Mouse (Mus musculus): ENCODE measurements at regions not wholly inside any gene's neighbourhood (a gene's known extent, or its start where the extent isn't known, plus 50 kb on each side); places are given as distances from the start of the nearest gene placed in this dataset.

DNA sequence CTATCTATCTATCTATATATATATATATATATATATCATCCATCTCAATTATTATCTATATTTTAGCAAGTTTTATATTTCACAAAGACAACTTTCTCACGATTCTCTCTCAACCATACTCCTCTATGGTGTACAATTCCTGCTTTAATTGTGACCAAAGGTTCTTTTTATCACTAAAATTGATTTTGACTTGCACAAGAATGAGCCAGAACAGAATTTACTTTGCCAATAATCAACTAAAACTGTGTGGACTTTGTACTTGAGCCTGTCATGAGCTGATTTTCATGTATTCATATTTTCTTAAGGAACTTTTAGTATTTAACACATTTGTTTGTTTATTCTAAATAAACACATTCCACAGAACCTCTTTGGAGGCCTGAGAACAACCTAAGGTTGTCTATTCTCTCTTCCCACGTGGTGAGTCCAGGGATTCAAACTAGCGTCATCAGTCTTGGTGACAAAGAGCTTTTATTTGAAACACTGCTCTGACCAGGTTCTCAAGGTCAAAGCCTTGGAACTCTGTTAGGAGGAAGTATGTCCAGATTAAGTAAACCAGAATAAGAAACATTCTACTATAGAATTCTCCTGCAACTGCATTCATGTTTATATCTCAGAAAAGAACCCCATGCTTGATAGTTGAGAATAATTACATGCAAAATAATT is 207.7 kb downstream of the Gm11146 start:
- no peak for DNase-seq

DNA sequence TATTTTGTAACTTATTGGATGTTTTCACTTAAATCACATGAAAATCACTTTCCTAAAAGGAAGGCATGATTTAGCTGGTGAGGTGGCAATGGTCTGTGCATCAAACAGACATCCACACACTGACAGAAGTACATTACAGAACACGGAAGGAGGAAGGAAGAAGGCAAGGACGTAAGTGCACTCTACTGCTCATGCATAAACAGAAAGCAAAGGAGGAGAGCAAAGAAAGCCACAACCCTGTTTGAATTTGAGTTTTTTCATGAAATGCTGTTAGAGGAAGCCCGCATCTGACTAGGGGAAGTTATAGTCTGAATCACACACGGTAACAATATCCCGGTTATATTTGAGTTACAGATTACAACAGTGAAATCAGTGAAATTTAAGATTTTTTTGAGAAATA is 208.4 kb downstream of the Gm11146 start:
- no peak for DNase-seq

DNA sequence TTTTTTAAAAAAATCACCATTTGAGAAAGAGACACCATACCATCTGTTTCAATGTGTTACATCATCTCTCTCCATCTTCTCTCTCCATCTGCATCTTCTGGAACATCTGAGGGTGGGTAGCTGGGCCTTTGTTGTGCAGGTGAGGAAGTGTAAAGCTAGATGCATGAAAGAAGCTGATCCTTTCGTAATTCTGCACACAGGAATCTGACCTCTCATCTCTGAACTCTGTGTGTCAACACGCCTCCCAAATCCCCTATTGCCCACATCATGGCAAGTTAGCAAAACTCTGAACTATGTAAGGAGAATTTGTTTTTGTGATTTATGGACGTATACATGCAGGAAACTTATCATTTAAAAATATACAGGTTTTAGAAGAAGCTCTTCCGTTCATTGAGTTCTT is 209.7 kb downstream of the Gm11146 start:
- DNase-seq: no peak

DNA sequence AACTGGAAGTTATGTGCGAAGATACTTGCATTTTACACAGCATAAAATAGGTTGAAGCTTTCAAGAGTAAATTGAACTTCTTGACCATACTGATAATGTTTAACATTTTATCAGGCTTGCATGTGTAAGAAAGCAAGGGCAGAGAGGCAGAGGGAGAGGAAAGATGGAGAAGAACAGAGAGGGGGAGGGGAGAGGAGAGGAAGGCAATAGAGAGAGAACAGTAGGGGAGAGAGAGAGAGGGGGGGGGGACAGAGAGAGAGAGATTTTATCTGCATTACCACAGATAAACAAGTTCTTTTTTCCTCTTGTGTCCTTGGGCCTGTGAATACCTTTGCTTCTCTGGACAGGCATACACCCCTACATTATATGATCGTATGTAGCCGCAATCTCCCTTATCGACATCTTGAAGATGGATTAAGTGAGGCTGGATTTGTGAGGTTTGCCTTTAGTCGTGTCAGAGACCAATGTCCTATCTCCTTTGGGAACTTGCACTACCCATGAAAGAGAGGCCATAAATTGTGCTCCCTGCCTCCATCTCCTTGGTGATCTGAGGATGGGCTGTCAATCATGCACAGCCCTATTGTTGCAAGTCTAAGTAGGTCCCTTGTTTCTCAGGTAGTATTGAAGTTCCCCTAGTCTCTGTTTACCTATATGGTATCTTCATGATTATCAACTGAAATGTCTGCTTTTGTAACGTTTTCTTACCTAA is 217.7 kb downstream of the Gm11146 start:
- no peak for DNase-seq

DNA sequence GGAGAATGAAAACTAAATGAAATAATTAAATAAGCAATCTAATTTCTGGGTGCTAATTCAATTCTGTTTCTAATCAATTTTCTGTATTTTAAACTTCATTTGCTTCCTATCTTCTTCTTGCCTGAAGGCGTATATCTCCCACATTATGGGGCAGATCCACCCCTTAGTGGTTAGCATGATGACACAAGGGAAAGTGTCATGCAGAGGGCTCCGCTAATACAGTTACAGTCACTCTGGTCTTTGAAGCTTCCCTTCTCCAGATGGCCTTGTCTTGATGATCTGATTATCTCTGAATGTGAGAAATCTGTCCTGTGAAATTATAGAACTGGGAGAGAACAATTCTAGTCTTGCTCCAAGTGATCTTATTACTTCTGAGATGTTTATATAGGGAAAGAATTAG is 219.1 kb downstream of the Gm11146 start:
- DNase-seq: no peak

DNA sequence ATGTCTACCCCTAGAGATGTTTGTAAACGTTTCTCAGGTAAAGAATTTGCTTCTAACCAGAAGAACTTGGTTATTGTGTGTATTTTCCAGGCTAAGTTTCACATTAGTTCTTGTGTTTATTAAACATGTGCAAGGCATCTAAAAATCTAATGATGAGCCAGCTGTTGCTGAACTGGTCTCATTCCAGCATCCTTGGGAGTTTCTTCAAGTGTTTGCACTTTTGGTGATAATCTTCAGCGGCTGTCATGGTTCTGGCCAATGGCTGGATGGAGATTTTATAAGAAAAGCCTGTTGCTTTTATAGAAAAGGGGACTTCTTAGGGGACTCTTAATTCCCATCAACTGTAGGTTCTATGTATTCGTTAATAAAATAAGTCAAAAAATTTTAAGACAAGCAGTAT is 229.1 kb downstream of the Gm11146 start:
- no peak for DNase-seq

DNA sequence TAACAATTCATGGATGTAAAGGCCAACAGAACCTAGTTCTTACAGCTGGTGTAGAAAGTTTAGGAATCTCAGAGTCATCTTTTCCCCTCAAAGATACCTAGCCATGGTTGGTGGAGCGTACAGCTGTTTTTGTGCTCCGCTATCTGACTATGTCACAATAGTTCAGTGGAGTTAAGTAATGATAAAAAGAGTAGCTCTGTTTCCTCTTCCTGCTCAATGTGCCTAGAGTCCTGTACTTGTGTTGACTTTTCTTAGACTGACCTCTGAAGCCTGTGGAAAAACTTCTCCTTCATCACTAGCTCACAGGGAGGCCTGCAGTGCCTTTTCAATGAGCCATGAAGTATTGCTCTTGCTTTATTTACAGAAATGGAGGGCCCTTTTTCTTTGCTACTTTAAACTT is 232.1 kb downstream of the Gm11146 start:
- DNase-seq: no peak

DNA sequence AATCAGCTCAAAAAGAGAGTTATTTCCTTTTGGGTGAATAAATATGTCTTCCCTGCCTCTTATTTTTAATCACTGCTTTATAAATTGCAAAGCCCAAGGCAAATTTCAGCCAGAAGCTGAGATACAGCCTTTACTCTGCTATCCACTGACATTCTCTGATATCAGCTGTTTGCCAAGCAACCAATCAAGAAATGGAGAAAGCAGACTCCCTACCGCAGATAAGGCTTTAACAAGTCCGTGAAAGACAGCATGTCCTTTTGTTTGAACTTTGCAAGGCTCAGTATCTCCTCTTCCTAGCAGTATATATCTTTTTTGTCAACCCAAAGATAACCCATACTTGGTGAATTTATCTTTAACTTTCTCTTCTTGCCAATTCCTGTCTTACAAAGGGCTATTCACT is 236.6 kb downstream of the Gm11146 start:
- DNase-seq: no peak

DNA sequence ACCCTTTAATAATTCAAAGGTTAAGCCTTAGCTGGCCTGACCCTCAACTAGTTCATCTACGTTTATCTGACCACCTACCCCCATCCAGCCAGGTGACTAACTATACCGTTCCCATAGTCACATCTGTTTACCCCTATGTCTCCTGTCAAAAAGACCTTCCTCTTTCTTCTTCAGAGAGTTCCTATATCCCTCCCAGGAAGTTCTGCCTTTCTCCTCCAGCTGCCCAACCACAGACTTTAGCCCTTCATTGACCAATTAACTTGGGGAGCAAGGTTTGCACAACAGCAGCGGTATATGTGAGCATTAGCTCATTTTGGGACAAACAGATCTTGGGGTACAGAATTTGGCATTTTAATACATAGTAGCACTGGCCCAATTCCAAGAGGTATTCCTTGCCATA is 237.5 kb downstream of the Gm11146 start:
- DNase-seq: no peak

DNA sequence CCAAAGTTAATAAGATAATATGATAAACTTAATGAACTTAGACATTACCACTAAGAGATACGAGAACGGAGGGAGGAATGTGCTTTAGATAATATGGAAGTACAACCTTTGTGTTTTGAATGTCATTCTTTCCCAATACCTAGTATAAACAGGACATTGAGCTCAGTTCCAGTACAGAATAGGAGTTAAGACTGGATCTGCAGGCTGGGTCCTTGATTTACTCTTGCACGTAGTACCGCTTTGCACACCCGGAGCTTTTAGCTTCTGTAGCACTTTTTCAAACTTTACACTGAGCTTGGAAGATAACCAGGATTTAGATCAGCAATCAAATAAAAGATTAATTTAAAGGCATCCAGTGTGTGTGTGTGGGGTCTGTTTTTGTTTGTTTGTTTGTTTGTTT is 242.7 kb downstream of the Gm11146 start:
- DNase-seq: no peak

DNA sequence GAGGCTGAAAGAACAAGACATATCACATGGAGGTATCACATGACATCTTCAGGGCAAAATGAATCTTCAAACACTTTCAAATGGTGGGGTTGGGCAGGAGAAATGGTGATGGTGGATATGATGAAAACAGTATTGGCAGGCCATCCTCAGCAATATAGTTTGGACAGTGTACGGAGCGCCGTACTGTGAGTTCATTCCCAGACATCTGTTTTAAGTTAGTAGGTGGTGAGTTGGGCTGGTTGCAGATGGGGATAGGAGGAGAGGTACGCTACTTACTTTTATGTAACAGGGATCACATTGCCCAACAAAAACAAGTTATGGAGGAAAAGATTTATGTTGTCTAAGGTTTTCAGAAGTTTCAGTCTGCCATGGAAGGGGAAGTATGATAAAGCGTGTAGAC is 246.6 kb downstream of the Gm11146 start:
- no peak for DNase-seq

DNA sequence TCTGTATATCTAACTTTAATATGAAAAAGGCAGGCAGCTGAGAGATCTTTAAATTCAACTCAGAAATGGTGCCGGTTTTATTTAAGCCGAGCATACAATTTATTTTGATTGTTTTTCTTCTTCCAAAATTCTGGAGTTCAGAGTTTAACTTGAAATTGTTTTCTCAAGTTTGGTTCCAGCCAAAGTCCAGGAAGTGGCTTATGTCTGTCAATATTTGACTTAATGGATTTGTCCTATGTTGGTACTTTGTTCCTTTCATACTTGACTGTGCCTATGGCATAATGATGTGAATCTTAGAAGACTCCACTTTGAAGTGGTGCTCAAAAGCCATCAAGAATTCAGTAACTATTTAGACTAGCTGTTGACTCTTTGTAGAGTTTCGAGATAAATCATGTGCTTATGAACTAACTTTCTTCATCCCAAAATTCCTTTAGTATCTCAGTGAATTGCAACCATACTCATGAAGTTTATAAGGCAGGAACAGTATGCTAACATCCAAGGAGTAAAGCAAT is 247.6 kb downstream of the Gm11146 start:
- no peak for DNase-seq

DNA sequence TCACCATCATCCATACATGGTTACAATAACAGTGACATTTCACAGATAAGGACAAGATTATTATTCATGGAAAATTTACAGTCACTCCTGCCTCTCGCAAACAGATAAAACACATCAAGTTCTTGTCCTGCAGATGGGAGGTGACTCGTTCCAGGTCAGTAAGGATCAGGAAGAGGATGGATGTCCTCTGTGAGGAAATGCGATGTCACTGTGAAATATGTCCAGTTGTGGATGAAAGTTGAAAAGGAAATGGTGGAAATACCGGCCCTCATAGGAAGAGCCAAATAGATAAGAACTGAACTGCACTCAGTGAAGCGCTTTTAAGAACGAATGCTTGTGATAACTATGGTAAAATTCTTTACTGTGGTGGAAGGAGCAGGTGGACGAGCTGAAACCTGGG is 255.8 kb downstream of the Gm11146 start:
- no peak for DNase-seq

DNA sequence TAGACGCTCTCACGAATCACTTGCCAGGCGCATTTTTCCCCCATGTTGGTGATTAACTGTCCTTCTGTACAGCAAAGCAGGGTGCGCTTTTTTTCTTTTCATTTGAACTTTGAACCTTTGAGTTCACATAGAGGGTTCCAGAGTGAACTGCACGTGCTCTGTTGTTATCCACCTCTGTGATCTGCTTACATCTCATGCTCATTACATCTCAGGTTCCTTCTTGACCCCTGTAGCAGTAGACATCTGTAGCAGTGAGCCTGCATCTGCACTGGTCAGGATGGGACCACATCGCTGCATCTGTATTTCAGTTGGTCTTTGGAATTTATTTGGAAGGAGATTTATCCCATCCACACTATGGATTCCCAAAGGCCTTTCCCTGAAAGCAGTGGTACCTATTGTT is 269.6 kb downstream of the Gm11146 start:
- no peak for DNase-seq

DNA sequence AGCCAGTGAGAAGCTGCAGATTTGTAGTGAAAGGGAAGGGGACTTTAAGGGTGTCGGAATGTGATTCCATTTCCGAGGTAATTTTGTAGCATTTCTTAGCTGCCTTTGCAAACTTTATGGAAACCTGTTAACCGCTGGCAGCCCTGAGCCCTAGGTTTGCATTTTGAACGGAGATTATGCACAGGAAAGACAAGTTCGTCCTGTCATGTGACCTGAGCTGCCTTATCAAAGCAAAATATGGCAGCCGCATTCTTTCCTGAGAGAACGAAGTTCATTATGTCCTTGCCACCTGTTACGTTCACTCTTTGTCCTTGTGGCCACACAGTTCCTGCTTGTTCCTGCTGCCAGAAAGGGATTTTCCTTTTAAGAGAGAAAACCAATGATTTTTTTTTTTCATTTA is 270.9 kb downstream of the Gm11146 start:
- no peak for DNase-seq

DNA sequence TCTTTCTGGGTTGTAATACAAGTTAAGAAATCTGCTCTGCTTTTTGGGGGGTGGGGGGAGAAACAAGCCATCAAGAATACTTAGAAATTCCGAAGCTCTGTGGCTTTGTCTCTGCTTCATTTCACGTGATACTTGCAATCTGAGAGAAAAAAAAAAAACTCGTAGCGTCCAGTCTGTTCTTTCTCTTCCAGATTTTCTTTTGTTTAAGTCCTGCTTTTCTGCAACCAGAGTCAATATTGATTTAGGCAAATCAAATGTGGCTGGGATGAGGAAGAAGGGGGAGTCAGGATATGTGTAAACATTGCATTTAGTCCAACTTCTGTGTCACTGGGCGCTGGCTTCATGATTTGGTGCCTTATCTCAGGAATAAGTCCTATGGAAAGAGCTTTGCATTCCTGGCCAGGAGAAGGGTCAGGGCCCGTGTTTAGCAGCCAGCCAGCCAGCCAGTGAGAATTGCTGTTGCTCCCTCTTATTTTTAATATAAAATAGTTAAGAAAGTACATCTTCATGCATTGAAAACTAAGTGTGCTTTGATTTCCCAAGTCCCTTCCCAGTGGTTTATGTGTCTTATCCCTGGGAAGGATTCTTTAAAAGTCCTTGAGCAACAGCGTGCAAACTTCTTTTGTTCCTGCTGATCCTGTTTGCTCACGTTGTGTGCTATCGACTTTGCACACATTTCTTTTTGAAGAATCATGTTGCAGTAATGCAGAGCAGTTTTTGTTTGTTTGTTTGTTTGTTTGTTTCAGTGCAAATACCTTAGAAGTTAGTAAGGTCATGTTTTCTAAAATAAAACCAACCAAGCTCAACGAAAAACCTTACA is 272.0 kb downstream of the Gm11146 start:
- DNase-seq: no peak

DNA sequence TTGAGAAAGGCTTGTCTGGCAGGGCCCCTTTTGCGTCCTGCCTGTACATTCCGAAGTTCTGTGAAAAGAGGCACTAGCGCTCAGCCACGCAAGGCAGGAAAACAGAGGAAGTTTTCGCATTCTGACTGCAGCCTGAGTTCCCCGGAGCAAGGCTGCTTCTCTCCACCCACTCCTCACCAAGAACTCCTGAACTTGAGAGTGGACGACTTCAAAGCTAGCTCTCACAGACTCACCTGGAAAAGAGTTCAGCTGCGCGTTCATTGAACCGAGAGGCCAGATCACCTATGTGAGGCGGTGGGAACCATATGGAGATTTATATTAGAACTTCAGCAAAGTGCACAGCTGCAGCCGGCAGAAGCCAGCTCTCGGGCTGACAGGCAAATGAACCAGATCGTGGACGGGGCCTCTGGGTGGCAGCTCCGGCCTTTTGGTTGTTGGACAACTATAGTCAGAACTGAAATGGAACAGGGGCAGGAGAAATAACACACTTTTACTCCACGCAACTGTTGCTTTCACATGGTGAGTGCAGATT is 272.7 kb downstream of the Gm11146 start:
- peak; percentile 2 to 10 for DNase-seq

DNA sequence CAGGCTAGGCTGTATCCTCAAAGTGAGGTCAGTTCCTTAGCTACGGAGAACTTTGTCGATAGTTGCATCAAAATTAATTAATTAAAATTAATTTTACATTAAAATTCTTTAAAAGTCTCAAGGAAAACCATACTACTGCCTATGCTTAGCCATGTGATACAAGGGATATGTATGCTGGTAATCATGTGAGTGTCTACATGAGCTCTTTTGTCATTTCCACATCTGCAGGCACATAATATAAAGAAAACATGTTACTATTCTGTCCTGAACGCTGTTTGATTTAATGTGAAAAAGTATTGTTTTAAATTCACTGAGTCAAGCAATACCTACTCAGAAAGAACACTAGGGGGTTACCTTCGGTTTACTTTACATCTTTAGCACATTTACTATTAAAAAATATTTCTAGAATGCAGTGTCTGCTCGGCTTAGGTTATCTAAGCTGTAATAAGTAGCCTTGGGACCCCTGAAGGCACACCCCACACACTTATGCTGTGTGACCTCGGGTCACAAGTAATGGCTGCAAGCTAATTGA is 273.2 kb downstream of the Gm11146 start:
- no peak for DNase-seq

DNA sequence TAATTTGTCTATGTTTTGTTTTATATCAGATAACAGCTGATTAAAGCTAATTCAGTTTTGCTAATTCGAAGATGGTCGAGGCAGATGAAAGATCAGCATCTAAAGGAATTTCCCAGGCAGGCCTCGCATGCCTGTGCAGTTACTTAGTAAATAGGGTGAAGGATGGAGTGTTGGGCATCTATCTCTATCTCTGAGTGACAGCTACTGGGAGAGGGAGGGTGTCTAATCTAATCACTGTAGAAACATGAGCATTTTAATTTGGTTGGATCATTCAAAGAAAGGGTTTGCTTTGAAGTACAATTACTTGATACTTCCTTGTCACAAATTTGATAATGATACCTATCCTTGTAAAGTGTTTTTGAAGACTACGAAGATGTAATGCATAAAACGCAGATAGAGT is 273.8 kb downstream of the Gm11146 start:
- DNase-seq: no peak

DNA sequence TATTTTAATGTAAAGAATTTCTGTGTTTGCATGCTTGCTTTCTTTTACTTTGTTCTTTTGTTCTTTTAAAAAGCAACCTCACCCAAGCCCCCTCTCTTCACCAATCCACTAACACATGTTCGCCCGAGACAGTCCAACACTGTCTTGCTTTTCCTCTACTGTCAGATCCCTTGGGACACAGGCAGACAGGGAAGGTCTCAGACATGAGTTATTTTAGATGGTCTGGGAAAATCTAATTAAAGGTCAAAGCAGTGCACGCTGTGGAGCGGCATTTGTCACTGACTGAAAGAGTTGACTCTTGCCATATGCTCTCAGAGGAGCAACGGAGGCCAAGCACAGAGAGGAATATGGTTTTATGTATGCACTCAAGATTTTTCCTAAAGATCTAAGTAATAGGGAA is 279.6 kb downstream of the Gm11146 start:
- no peak for DNase-seq

DNA sequence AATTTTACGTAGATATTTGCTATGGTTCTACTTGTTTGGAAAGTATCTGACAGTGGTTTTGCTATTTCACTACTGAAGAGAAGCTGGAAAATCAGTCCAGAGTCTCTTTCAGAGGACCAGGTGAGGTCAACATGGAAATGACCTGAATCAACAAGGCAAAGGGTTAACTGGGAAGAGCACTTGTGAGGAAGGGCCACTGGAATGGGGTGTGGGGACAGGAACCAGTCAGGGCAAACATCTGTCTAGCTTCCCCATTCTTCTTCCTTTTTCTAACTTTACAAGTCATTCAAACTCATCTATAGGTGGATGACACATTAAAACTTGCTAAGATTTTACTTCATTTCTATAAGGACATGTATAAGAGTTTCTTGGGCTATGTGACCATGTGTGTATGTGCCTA is 283.7 kb downstream of the Gm11146 start:
- DNase-seq: no peak

DNA sequence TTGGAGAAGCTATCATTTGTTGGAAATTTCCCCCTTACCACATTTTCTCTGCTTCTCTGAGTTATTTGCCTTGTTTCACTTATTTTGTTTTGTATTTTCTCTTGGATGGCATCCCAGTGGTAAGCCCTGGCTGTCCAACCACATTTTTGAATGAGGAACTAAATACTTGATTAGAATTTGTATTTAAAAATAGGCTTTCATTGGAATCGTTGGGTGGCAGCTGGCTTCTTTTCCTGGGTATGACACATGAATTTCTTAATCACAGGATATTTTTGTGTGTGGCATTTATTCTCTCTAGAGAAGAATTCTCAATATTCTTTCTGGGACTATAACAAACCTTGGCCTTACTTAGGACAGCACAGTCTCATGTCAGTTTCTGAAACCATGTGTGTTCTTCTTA is 286.5 kb downstream of the Gm11146 start:
- DNase-seq: no peak

DNA sequence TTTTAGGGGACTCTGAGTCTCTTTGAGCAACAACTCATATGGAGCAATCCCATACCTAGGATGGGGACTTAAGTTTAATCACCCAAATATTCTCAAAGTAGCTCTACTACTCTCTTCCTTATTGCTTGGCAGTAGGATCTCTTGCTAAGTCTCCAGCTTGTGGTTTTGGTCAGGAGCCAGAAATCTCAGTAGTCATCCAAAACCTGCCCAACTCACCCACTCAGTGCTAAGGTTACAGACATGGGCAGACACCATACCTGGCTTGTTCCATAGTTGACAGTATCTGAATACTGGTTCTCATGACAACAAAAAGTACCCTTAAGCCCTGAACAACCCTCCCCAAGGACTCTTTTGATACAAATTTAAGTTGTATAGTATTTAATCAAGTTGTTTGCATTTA is 288.7 kb downstream of the Gm11146 start:
- no peak for DNase-seq

Measured in B cell, adult 2 months (primary cell).